Mouse (Mus musculus) liver, embryonic 14.5 days (tissue): ENCODE measurements around the gene Hspa12a. TPM values are rescaled to one million over a fixed set of nuclear protein-coding genes. Genes with fewer than 3 reads are reported as not detected.

Experiments used
- ATAC-seq: fragments of 200-750 bp; cut with Nextera tagmentation; 2 replicates; pipeline ENCODE4 v1.8.0; 2017; ENCODE audit warnings: moderate number of reproducible peaks, mild to moderate bottlenecking, moderate library complexity; ENCODE audit not compliant: insufficient read depth
- DNase-seq, 3 experiments: peaks; one replicate each; pipeline ENCODE4 v3.0.0-alpha.2; 2012 to 2013; ENCODE audit warnings: low read depth in 3 of 3, low spot score in 3 of 3
- H3K27ac ChIP-seq: fragments of 300-500 bp; sonication (generic); 2 replicates; pipeline ENCODE4 v1.5.1; 2014; ENCODE audit warnings: moderate library complexity, mild to moderate bottlenecking, control low read depth, inconsistent platforms
- H3K27me3 ChIP-seq: fragments of 300-500 bp; sonication (generic); 2 replicates; pipeline ENCODE4 v1.6.1; 2014; ENCODE audit warnings: mild to moderate bottlenecking, low read length, moderate library complexity; ENCODE audit not compliant: control insufficient read depth, insufficient read depth
- H3K36me3 ChIP-seq: fragments of 300-500 bp; sonication (generic); replicated peaks from 2 replicates; pipeline ENCODE4 v1.6.1; 2014; ENCODE audit warnings: low read depth; ENCODE audit not compliant: control insufficient read depth, insufficient read depth
- H3K4me1 ChIP-seq, 2 experiments: fragments of 200-500 bp in 1 of 2; fragments of 300-500 bp in 1 of 2; sonication (generic) in 1 of 2; replicated peaks; 2 replicates each; pipeline ENCODE4 v1.6.1; 2012 to 2014; ENCODE audit warnings: antibody characterized with exemption in 1 of 2, inconsistent platforms in 1 of 2, low read length in 1 of 2; ENCODE audit not compliant: control insufficient read depth in 2 of 2, insufficient read depth in 2 of 2
- H3K4me2 ChIP-seq: fragments of 300-500 bp; sonication (generic); 2 replicates; pipeline ENCODE4 v1.6.1; 2014; ENCODE audit warnings: low read depth, mild to moderate bottlenecking, control low read depth, moderate library complexity
- H3K4me3 ChIP-seq, 2 experiments: fragments of 200-500 bp in 1 of 2; fragments of 300-500 bp in 1 of 2; sonication (generic) in 1 of 2; 2 replicates each; pipeline ENCODE4 v1.5.1; 2012 to 2014; ENCODE audit warnings: low read depth in 2 of 2, low read length in 2 of 2, mild to moderate bottlenecking in 2 of 2, control low read depth in 1 of 2, inconsistent platforms in 1 of 2, moderate library complexity in 1 of 2; ENCODE audit not compliant: insufficient read depth in 1 of 2
- H3K9ac ChIP-seq: fragments of 300-500 bp; sonication (generic); replicated peaks from 2 replicates; pipeline ENCODE4 v1.6.1; 2014; ENCODE audit warnings: mild to moderate bottlenecking, control low read depth, moderate library complexity
- H3K9me3 ChIP-seq: fragments of 300-500 bp; sonication (generic); 2 replicates; pipeline ENCODE4 v1.6.1; 2016; ENCODE audit warnings: low read length, mixed read lengths; ENCODE audit not compliant: control insufficient read depth
- CTCF ChIP-seq: IDR thresholded peaks from 2 replicates; pipeline ENCODE4 v1.5.1; 2016; ENCODE audit warnings: antibody characterized with exemption, low read depth, control low read depth
- EP300 ChIP-seq: IDR thresholded peaks from 2 replicates; pipeline ENCODE4 v1.6.1; 2016; ENCODE audit warnings: antibody characterized with exemption, low read depth
- WGBS: fragments of 180-500 bp; shearing (Covaris S2); extraction: QIAGEN DNeasy Blood & Tissue Kit; methylation state at CpG from one replicate; pipeline ENCODE4 v1.1.7; 2014; ENCODE audit not compliant: insufficient replicate concordance; 5-methylcytosine and 5-hydroxymethylcytosine counted together
- polyA plus RNA-seq, 2 experiments: library from polyadenylated mRNA; depleted of rRNA in 1 of 2; stranded (reverse) in 1 of 2; unstranded in 1 of 2; fragments of >200 nt; fragmentation: Nextera tagmentation in 1 of 2; extraction: Ambion mirVana in 1 of 2; gene quantifications; 2 replicates each; pipeline versions ENCODE4 v1.2.1 to v1.2.3; 2012 to 2014

The Hspa12a gene
- polyA plus RNA-seq, 2 experiments: 0.19 to 0.25 TPM

DNA sequence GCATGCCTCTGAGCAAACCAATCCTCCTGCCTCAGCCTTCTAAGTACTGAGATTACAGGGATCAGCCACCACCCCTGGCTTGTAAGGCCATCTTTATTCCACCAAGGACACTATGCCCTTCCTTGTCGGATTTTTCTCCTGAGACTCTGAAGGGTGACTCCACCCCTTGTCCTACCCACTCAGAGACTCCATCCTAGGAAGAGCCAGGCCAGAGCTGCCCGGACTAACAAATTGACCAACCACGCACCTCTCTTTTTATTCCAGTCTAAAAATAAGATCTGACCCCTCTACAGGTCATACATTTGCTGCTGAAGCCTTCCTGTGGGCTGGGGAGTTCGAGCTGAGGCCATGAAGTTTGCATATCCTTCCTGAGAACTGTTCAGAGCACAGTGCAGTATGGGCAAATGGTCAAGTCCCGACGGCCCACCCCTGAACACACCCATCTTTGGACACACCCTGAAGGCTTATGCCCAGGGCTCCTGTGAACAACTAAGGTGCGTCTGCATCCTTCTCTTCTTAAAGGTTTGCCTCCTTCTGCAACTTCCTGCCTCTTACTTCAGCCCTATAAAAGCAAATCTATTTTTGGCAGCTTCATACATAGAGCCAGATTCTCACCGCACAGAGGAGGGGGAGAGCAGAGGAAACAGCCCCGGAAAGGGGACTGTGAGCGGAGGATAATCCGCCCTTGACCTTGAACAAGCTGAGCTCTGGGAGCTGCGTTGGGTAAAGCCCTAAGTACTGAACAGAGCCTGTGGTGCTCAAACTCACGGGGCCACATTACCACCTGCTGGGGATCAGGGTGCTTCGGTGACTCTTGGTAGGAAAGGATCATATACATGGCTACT, 124.7 kb downstream of the Hspa12a start:
- Histone ChIP-seq H3K4me2 (no peak overlapping the region), H3K27ac (no peak overlapping the region), H3K9me3 (no peaks in the 10 kb centered on the region), H3K27me3 (no peaks in the 10 kb centered on the region), H3K4me3 (no peak overlapping the region), H3K36me3 (no peaks in the 10 kb centered on the region), H3K4me1 (no peaks in the 10 kb centered on the region), H3K9ac (no peak overlapping the region)
- 44% methylated on average over 14 of the region's 14 CpGs for WGBS
- DNase-seq (no peak), ATAC-seq (no peak)
- no peak for TF ChIP-seq CTCF
- no peak for TF ChIP-seq EP300

GRCm38 (mm10) chr19:58817398-58817797, 126.1 kb downstream of the Hspa12a start:
- Histone ChIP-seq H3K9me3 (no peaks in the 10 kb centered on the region), H3K4me3 (no peak overlapping the region), H3K4me2 (no peak overlapping the region), H3K27ac (no peak overlapping the region), H3K27me3 (no peaks in the 10 kb centered on the region), H3K4me1 (no peaks in the 10 kb centered on the region), H3K9ac (no peak overlapping the region), H3K36me3 (no peaks in the 10 kb centered on the region)
- 54% methylated on average over 11 of the region's 11 CpGs for WGBS
- TF ChIP-seq CTCF (no peak), EP300 (no peak)
- no peak for DNase-seq
- no peak for ATAC-seq

- Histone ChIP-seq H3K4me3 (no peak overlapping the region), H3K27ac (no peak overlapping the region), H3K9me3 (no peaks in the 10 kb centered on the region), H3K27me3 (no peaks in the 10 kb centered on the region), H3K9ac (no peak overlapping the region), H3K4me2 (no peak overlapping the region), H3K4me1 (no peaks in the 10 kb centered on the region), H3K36me3 (no peaks in the 10 kb centered on the region)
- TF ChIP-seq EP300: no peak
- no peak for TF ChIP-seq CTCF
- DNase-seq: no peak
- 67% methylated on average over 17 of the region's 17 CpGs for WGBS
- ATAC-seq: no peak
These were observed 126.9 kb downstream of the Hspa12a start for GRCm38 (mm10) chr19:58816453-58817041.

DNA sequence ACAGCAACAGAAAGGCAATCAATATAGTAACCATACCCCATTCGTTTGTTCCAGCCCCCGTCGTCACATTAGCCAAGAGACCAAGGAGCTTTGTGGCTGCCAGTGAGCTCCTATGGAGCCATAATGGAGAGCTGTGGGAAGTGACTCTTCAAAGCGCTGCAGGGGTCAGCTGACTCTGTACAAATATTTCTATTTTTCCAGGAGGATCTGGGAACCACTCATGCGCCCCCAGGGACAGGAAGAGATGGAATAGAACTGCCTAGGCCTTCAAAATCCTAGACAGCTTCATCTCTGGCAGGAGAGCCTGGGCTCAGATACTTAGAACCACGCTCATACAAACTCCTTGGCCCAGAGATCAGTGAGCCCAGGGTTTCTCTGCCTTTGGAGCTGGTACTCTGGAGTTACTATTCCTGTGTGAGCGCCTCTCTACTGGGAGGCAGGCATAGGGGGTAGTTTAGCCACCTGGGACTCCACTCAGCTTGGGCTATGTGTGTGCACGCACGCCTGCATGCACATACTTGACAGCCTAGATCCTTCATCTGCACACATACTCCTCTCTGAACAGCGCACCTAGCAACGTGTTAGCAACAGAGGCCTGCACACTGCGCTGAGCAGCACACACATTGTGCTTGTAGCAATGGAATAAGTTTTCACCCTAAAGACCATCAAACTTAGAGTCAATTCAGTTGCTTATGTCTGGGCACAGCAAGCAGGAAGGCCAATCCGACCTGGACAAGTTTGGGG, 128.1 kb downstream of the Hspa12a start:
- ATAC-seq (no peak), DNase-seq (no peak)
- no peaks in the 10 kb centered on the region for H3K9me3 ChIP-seq
- no peak overlapping the region for H3K27ac ChIP-seq
- no peak overlapping the region for H3K4me3 ChIP-seq
- no peak overlapping the region for H3K4me2 ChIP-seq
- no peaks in the 10 kb centered on the region for H3K27me3 ChIP-seq
- no peak for TF ChIP-seq EP300
- no peak for TF ChIP-seq CTCF
- no peaks in the 10 kb centered on the region for H3K4me1 ChIP-seq
- no peak overlapping the region for H3K9ac ChIP-seq
- no peaks in the 10 kb centered on the region for H3K36me3 ChIP-seq
- WGBS: 68% methylated on average over 13 of the region's 13 CpGs

DNA sequence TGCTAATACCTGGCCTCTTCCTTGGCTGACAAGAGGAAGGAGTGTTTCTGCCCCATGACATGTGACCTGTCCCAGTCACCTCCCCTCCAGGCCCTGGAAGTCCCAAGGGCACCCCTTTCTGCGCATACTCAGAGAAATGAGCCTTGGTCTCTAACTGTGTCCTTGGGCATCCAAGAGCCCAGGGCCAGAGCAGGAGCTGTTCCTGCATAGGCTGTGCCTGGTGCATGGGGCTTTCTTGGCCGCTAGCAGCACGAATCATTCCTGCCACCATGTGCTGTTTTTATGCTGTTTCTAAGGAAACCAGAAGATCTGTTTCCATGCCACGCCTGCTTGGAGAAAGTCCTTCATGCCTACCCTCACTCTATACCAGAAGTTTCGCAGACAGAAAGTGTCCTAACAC, 132.9 kb downstream of the Hspa12a start:
- WGBS: 51% methylated on average over 5 of the region's 5 CpGs
- no peaks in the 10 kb centered on the region for H3K9me3 ChIP-seq

More for the DNA sequence above, 132.9 kb downstream of the Hspa12a start:
- no peak overlapping the region for H3K4me2 ChIP-seq
- H3K4me3 ChIP-seq: no peak overlapping the region
- H3K27me3 ChIP-seq: no peaks in the 10 kb centered on the region
- no peak for TF ChIP-seq EP300
- no peak for TF ChIP-seq CTCF
- H3K4me1 ChIP-seq: no peaks in the 10 kb centered on the region
- ATAC-seq: no peak
- no peak overlapping the region for H3K27ac ChIP-seq
- no peaks in the 10 kb centered on the region for H3K36me3 ChIP-seq
- no peak overlapping the region for H3K9ac ChIP-seq
- no peak for DNase-seq
